Mouse (Mus musculus) liver, adult 2 months (tissue): ENCODE data around the gene Gm20388. TPM values are rescaled to one million over a fixed set of nuclear protein-coding genes. Genes with fewer than 3 reads are reported as not detected.

ENCODE experiments used
- DNase-seq: peaks from one replicate; pipeline ENCODE4 v3.0.0-alpha.2; 2011; ENCODE audit warnings: low read depth, low spot score; ENCODE audit errors: extremely low read depth
- H3K27ac ChIP-seq: fragments of 200-500 bp; replicated peaks from 2 replicates; pipeline ENCODE4 v1.5.1; 2012; ENCODE audit warnings: low read depth, mild to moderate bottlenecking, control low read depth, inconsistent platforms, low read length; ENCODE audit not compliant: insufficient read depth
- H3K27me3 ChIP-seq: fragments of 200-500 bp; 2 replicates; pipeline ENCODE4 v1.6.1; 2012; ENCODE audit warnings: mild to moderate bottlenecking, moderate library complexity, low read length, inconsistent platforms; ENCODE audit not compliant: control insufficient read depth, insufficient read depth
- H3K36me3 ChIP-seq: fragments of 200-500 bp; 2 replicates; pipeline ENCODE4 v1.6.1; 2012; ENCODE audit warnings: low read length, inconsistent platforms; ENCODE audit not compliant: control insufficient read depth, insufficient read depth
- H3K4me1 ChIP-seq: fragments of 200-500 bp; 2 replicates; pipeline ENCODE4 v1.6.1; 2011; ENCODE audit warnings: low read length; ENCODE audit not compliant: control insufficient read depth, insufficient read depth
- H3K4me3 ChIP-seq: fragments of 200-500 bp; 2 replicates; pipeline ENCODE4 v1.5.1; 2011; ENCODE audit warnings: low read depth, mild to moderate bottlenecking, control low read depth, low read length, moderate library complexity; ENCODE audit not compliant: insufficient read depth
- H3K79me2 ChIP-seq: fragments of 200-500 bp; 2 replicates; pipeline ENCODE4 v1.6.1; 2012; ENCODE audit warnings: inconsistent platforms, mild to moderate bottlenecking, low read length, moderate library complexity; ENCODE audit not compliant: control insufficient read depth, insufficient read depth
- H3K9ac ChIP-seq: fragments of 200-500 bp; 2 replicates; pipeline ENCODE4 v1.6.1; 2012; ENCODE audit warnings: low read depth, mild to moderate bottlenecking, control low read depth, inconsistent platforms, low read length
- CTCF ChIP-seq: fragments of 200-500 bp; IDR thresholded peaks from 2 replicates; pipeline ENCODE4 v1.5.1; 2011; ENCODE audit warnings: low read depth, low read length, control low read depth
- POLR2A ChIP-seq: fragments of 200-500 bp; IDR thresholded peaks from 2 replicates; pipeline ENCODE4 v1.6.1; 2011; ENCODE audit warnings: low read length, control low read depth; ENCODE audit not compliant: insufficient read depth; ENCODE audit errors: extremely low read depth
- WGBS: fragments of 180-500 bp; shearing (Covaris S2); methylation state at CpG from one replicate; pipeline ENCODE4 v1.1.7; 2018; 5-methylcytosine and 5-hydroxymethylcytosine counted together
- polyA plus RNA-seq: library from polyadenylated mRNA; depleted of rRNA; stranded (reverse); fragments of >200 nt; gene quantifications from 2 replicates; pipeline ENCODE4 v1.2.3, GENCODE M21; 2012
- total RNA-seq: library from RNA; depleted of rRNA; stranded (reverse); fragments of >200 nt; gene quantifications from 2 replicates; pipeline ENCODE4 v1.2.3, GENCODE M21; 2014

The Gm20388 gene
- total and polyA plus RNA-seq, 2 experiments, result 6.4 to 19.9 TPM

DNA sequence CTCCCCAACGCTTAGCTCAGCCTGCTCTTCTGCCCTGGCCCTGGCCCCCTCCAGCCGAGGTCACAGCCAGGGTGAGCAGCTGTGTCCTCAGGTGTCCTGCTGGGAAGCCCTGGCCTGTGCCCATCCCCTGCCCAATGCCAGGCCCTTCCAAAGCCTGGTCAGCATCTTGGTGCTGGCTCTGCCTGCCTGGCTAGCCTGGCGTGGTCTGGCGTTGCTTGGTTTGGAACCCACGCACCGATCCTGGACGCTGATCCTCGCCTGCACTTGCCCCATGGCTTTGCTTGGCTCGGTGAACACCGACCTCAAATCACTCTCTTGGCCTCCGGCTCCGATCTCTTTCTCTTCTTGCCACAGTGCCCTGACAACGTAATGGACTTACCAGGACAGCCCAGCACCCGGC lies 152.1 kb downstream of the Gm20388 start:
- DNase-seq, result no peak
- H3K27ac ChIP-seq, result no peak overlapping the region
- WGBS, result 88% methylated on average over 14 of the region's 14 CpGs
- H3K4me3 ChIP-seq, result no peak overlapping the region
- H3K27me3 ChIP-seq, result no peaks in the 10 kb centered on the region
- no peaks in the 10 kb centered on the region for H3K4me1 ChIP-seq
- H3K9ac ChIP-seq, result no peak overlapping the region
- no peak for TF ChIP-seq POLR2A
- TF ChIP-seq CTCF, result no peak
- no peaks in the 10 kb centered on the region for H3K79me2 ChIP-seq
- no peaks in the 10 kb centered on the region for H3K36me3 ChIP-seq

DNA sequence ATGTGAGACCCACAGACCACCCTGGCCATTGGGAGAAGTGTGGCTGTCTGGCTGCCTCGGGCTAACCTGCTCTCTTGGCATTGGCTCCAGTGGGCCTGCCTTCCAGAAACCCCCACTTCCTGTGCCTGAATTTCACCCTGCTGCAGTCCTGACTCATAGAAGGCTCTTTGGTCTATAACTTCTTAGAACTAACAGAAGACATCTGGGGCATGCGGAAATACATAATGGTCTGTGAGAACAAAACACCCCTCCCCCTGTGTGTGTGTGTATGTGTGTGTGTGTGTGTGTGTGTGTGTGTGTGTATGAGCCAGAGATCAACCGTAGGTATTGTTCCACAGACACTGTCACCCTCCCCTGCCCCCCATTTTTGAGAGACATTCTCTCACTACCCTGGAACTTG lies 152.7 kb downstream of the Gm20388 start:
- Histone ChIP-seq H3K79me2 (no peaks in the 10 kb centered on the region), H3K36me3 (no peaks in the 10 kb centered on the region), H3K4me1 (no peaks in the 10 kb centered on the region), H3K27me3 (no peaks in the 10 kb centered on the region), H3K27ac (no peak overlapping the region), H3K4me3 (no peak overlapping the region), H3K9ac (no peak overlapping the region)
- no peak for DNase-seq
- no peak for TF ChIP-seq CTCF
- no peak for TF ChIP-seq POLR2A
- 78% methylated on average over 3 of the region's 3 CpGs for WGBS

DNA sequence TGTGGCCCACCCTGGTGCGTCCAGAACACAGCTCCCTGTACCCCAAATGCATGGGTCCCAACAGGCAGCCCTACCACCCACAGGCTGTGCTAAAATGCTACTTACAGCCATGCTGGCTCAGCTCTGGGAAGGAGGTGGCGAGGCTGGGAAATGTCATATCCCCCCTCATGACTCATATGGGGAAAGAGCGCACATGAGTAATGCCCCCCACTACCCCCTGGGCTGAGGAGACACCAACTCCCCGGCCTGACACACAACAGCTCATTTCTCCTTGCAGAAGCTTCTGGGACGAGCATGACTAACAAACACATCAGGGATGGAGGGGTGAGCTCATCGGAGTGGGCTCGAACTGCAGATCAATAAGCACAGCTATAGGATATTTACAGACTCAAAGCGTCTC lies 155.0 kb downstream of the Gm20388 start:
- Histone ChIP-seq H3K4me1 (no peaks in the 10 kb centered on the region), H3K4me3 (no peak overlapping the region), H3K27ac (no peak overlapping the region), H3K27me3 (no peaks in the 10 kb centered on the region), H3K9ac (no peak overlapping the region), H3K79me2 (no peaks in the 10 kb centered on the region), H3K36me3 (no peaks in the 10 kb centered on the region)
- WGBS, result 80% methylated on average over 8 of the region's 8 CpGs
- DNase-seq, result no peak
- TF ChIP-seq CTCF, result no peak
- no peak for TF ChIP-seq POLR2A

DNA sequence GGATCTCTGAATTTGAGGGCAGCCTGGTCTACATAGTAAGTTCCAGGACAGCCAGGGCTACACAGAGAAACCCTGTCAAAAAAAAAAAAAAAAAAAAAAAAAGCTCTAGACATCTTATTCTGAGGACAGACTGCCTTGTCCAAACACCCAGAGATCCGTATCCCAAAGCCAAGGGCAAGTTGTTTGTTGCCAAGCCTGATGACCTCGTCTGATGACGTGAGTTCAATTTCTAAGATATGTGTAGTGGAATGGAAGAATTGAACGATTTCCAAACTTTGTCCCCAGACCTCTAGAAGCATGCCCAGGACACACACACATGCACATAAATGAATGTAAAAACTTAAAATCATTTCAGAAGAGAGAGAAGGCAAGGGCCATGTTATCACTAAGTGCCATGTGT lies 155.6 kb downstream of the Gm20388 start:
- Histone ChIP-seq H3K4me1 (no peaks in the 10 kb centered on the region), H3K4me3 (no peak overlapping the region), H3K9ac (no peak overlapping the region), H3K36me3 (no peaks in the 10 kb centered on the region), H3K27ac (no peak overlapping the region), H3K27me3 (no peaks in the 10 kb centered on the region), H3K79me2 (no peaks in the 10 kb centered on the region)
- no peak for DNase-seq
- WGBS, result 71% methylated on average over 4 of the region's 4 CpGs
- TF ChIP-seq POLR2A (no peak), CTCF (no peak)

DNA sequence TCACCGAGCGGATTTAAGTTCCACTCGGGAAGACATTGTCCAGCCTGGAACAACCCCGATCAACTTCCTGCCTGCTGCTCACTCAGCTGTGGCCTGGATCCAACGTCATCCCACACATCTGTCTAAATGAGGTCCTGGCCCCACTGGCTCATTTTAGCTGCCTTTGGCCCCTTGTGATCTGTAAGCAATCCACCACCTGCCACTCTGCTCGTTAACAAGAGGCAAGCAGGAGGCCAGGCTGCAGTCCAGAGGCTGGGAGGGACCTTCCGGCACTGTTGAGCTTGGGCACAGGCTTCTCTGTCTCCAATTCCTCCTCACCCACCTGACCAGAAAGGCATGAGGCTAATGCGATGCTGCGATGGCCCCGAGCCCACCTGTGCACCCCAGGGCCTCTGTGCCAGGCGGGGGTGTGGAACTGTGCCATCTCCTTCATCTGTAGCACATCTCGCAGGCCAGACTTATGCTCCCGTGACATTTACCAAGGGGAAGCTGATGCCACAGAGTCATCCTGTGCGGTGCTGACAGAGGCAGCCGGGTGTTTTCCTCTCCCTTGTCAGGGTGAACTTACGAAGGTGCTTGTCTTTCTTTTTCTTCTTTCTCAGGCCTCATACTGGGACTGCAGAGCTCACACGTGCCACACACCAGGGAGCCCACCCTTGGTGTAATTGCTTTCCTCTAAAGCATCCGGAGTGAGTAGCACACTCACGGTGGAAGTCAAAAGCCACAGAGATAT lies 157.5 kb downstream of the Gm20388 start:
- Histone ChIP-seq H3K4me3 (no peak overlapping the region), H3K36me3 (no peaks in the 10 kb centered on the region), H3K79me2 (no peaks in the 10 kb centered on the region), H3K27me3 (no peaks in the 10 kb centered on the region), H3K4me1 (no peaks in the 10 kb centered on the region), H3K27ac (no peak overlapping the region), H3K9ac (no peak overlapping the region)
- peak; percentile 33 for DNase-seq
- 60% methylated on average over 19 of the region's 19 CpGs for WGBS
- TF ChIP-seq CTCF, result no peak
- no peak for TF ChIP-seq POLR2A

DNA sequence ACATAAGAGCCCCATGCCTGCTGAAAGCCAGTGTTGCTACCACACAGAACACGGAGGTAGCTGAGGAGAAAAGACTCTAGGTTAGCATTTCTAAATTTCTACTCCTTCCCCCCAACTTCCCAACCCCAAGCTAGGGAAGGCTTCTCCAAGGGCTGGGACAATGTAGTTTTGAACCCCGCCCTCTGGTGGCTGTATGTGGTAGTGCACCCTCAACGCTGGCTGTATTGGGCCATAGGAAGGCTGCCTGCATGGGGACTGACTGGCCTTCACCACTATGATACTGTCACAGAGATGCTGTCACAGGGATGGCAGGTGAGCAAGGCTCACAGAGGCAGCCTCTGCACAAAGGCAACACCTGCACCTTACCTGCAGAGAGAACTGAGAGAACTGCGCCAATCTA lies 161.0 kb downstream of the Gm20388 start:
- DNase-seq, result peak; percentile 45
- Histone ChIP-seq H3K9ac (no peak overlapping the region), H3K27ac (no peak overlapping the region), H3K4me3 (no peak overlapping the region), H3K27me3 (no peaks in the 10 kb centered on the region), H3K4me1 (no peaks in the 10 kb centered on the region), H3K36me3 (no peaks in the 10 kb centered on the region), H3K79me2 (no peaks in the 10 kb centered on the region)
- peak; percentile 95 for TF ChIP-seq CTCF
- no peak for TF ChIP-seq POLR2A
- WGBS, result 26% methylated on average over 4 of the region's 4 CpGs
